Mouse (Mus musculus): ENCODE data around the gene Kctd7.

Kctd7 gene

GRCm38 (mm10) chr5:130191865-130192264 is 47.2 kb downstream of the Kctd7 start:
- DNase-seq (ENCODE audit: extremely low spot score, low spot score) = no peak

- DNase-seq (ENCODE audit: extremely low spot score, low spot score) = no peak
Measured at GRCm38 (mm10) chr5:130192356-130192944, 47.8 kb downstream of the Kctd7 start.

GRCm38 (mm10) chr5:130193760-130194159 is 49.1 kb downstream of the Kctd7 start:
- no peak for DNase-seq (ENCODE audit: extremely low spot score, low spot score)

- no peak for DNase-seq (ENCODE audit: extremely low spot score, low spot score)
Measured at GRCm38 (mm10) chr5:130196307-130196706, 51.6 kb downstream of the Kctd7 start.

- no peak for DNase-seq (ENCODE audit: extremely low spot score, low spot score)
Measured at GRCm38 (mm10) chr5:130197454-130197853, 52.8 kb downstream of the Kctd7 start.

GRCm38 (mm10) chr5:130197981-130198380 is 53.3 kb downstream of the Kctd7 start:
- no peak for DNase-seq (ENCODE audit: extremely low spot score, low spot score)

- no peak for DNase-seq (ENCODE audit: extremely low spot score, low spot score)
Measured at GRCm38 (mm10) chr5:130200233-130201029, 55.8 kb downstream of the Kctd7 start.

GRCm38 (mm10) chr5:130203948-130204347 is 59.3 kb downstream of the Kctd7 start:
- DNase-seq (ENCODE audit: extremely low spot score, low spot score) = no peak

GRCm38 (mm10) chr5:130204560-130204959 is 59.9 kb downstream of the Kctd7 start:
- DNase-seq (ENCODE audit: extremely low spot score, low spot score) = no peak

All from neural tube, embryonic 10.5 days (tissue).